Mouse (Mus musculus): ENCODE measurements at regions not wholly inside any gene's neighbourhood (a gene's known extent, or its start where the extent isn't known, plus 50 kb on each side); places are given as distances from the start of the nearest gene placed in this dataset.

GRCm38 (mm10) chr4:71932818-71933217 is 175.1 kb upstream of the Gm11232 start:
- Histone ChIP-seq H3K27me3 (no peaks in the 10 kb centered on the region), H3K36me3 (no peaks in the 10 kb centered on the region), H3K4me3 (no peak overlapping the region), H3K4me2 (replicated peaks) (no peak overlapping the region), H3K27ac (no peak overlapping the region), H3K9ac (no peak overlapping the region), H3K9me3 (no peaks in the 10 kb centered on the region), H3K4me1 (no peaks in the 10 kb centered on the region)
- WGBS = 76% methylated on average over 1 of the region's 1 CpGs
- ATAC-seq (ENCODE audit: insufficient number of reproducible peaks, insufficient read depth, low FRiP score, low TSS enrichment) = no peak

- Histone ChIP-seq H3K9ac (no peak overlapping the region), H3K4me2 (replicated peaks) (no peak overlapping the region), H3K36me3 (no peaks in the 10 kb centered on the region), H3K27me3 (no peaks in the 10 kb centered on the region), H3K9me3 (no peaks in the 10 kb centered on the region), H3K27ac (no peak overlapping the region), H3K4me3 (no peak overlapping the region), H3K4me1 (no peaks in the 10 kb centered on the region)
- no peak for ATAC-seq (ENCODE audit: insufficient number of reproducible peaks, insufficient read depth, low FRiP score, low TSS enrichment)
- 78% methylated on average over 1 of the region's 1 CpGs for WGBS
Measured at GRCm38 (mm10) chr4:71911551-71911950, 153.8 kb upstream of the Gm11232 start.

- H3K36me3 ChIP-seq = no peaks in the 10 kb centered on the region
- no peak for ATAC-seq (ENCODE audit: insufficient number of reproducible peaks, insufficient read depth, low FRiP score, low TSS enrichment)
- WGBS = 92% methylated on average over 4 of the region's 4 CpGs
- no peak overlapping the region for H3K27ac ChIP-seq
- no peak overlapping the region for H3K4me2 ChIP-seq (replicated peaks)
- no peaks in the 10 kb centered on the region for H3K9me3 ChIP-seq
- no peaks in the 10 kb centered on the region for H3K4me1 ChIP-seq
- no peak overlapping the region for H3K9ac ChIP-seq
- no peaks in the 10 kb centered on the region for H3K27me3 ChIP-seq
- no peak overlapping the region for H3K4me3 ChIP-seq
Measured at GRCm38 (mm10) chr4:71875651-71876050, 117.9 kb upstream of the Gm11232 start.

- Histone ChIP-seq H3K27me3 (no peaks in the 10 kb centered on the region), H3K4me3 (no peak overlapping the region), H3K9me3 (no peaks in the 10 kb centered on the region), H3K4me1 (no peaks in the 10 kb centered on the region), H3K4me2 (replicated peaks) (no peak overlapping the region), H3K27ac (no peak overlapping the region), H3K36me3 (no peaks in the 10 kb centered on the region), H3K9ac (no peak overlapping the region)
- ATAC-seq (ENCODE audit: insufficient number of reproducible peaks, insufficient read depth, low FRiP score, low TSS enrichment) = no peak
- 22% methylated on average over 1 of the region's 1 CpGs for WGBS
Measured at GRCm38 (mm10) chr4:71866948-71867347, 109.2 kb upstream of the Gm11232 start.

GRCm38 (mm10) chr4:71841833-71842232 is 84.1 kb upstream of the Gm11232 start:
- no peak for ATAC-seq (ENCODE audit: insufficient number of reproducible peaks, insufficient read depth, low FRiP score, low TSS enrichment)
- H3K9ac ChIP-seq = no peak overlapping the region
- H3K4me2 ChIP-seq (replicated peaks) = no peak overlapping the region
- H3K27me3 ChIP-seq = no peaks in the 10 kb centered on the region
- WGBS = 65% methylated on average over 3 of the region's 3 CpGs
- no peak overlapping the region for H3K4me3 ChIP-seq
- no peaks in the 10 kb centered on the region for H3K36me3 ChIP-seq
- H3K4me1 ChIP-seq = peaks cover 4% of the 10 kb centered on the region; the same call in 1 of the 2 replicates
- H3K9me3 ChIP-seq = no peaks in the 10 kb centered on the region
- H3K27ac ChIP-seq = no peak overlapping the region

GRCm38 (mm10) chr4:71840774-71841146 is 83.0 kb upstream of the Gm11232 start:
- no peaks in the 10 kb centered on the region for H3K27me3 ChIP-seq
- H3K4me3 ChIP-seq = no peak overlapping the region
- peaks cover 4% of the 10 kb centered on the region; the same call in 1 of the 2 replicates for H3K4me1 ChIP-seq
- 96% methylated on average over 1 of the region's 1 CpGs for whole genome bisulfite sequencing
- no peak for ATAC-seq (ENCODE audit: insufficient number of reproducible peaks, insufficient read depth, low FRiP score, low TSS enrichment)
- H3K36me3 ChIP-seq = no peaks in the 10 kb centered on the region
- H3K9me3 ChIP-seq = no peaks in the 10 kb centered on the region
- no peak overlapping the region for H3K27ac ChIP-seq
- H3K4me2 ChIP-seq (replicated peaks) = no peak overlapping the region
- no peak overlapping the region for H3K9ac ChIP-seq

GRCm38 (mm10) chr4:71839803-71840773 is 82.3 kb upstream of the Gm11232 start:
- H3K4me1 ChIP-seq = peaks cover 4% of the 10 kb centered on the region; the same call in 1 of the 2 replicates
- no peak overlapping the region for H3K4me2 ChIP-seq (replicated peaks)
- no peak overlapping the region for H3K4me3 ChIP-seq
- no peak for ATAC-seq (ENCODE audit: insufficient number of reproducible peaks, insufficient read depth, low FRiP score, low TSS enrichment)
- no peaks in the 10 kb centered on the region for H3K36me3 ChIP-seq
- H3K9ac ChIP-seq = no peak overlapping the region
- H3K27me3 ChIP-seq = no peaks in the 10 kb centered on the region
- H3K27ac ChIP-seq = no peak overlapping the region
- WGBS = 71% methylated on average over 5 of the region's 5 CpGs
- H3K9me3 ChIP-seq = no peaks in the 10 kb centered on the region

GRCm38 (mm10) chr4:71839134-71839802 is 81.5 kb upstream of the Gm11232 start:
- no peaks in the 10 kb centered on the region for H3K36me3 ChIP-seq
- H3K9me3 ChIP-seq = no peaks in the 10 kb centered on the region
- WGBS = 82% methylated on average over 3 of the region's 3 CpGs
- H3K27me3 ChIP-seq = no peaks in the 10 kb centered on the region
- H3K4me3 ChIP-seq = no peak overlapping the region
- ATAC-seq (ENCODE audit: insufficient number of reproducible peaks, insufficient read depth, low FRiP score, low TSS enrichment) = no peak
- no peak overlapping the region for H3K9ac ChIP-seq
- H3K27ac ChIP-seq = no peak overlapping the region
- peaks cover 4% of the 10 kb centered on the region; the same call in 1 of the 2 replicates for H3K4me1 ChIP-seq
- H3K4me2 ChIP-seq (replicated peaks) = no peak overlapping the region

- no peak overlapping the region for H3K9ac ChIP-seq
- H3K9me3 ChIP-seq = no peaks in the 10 kb centered on the region
- H3K36me3 ChIP-seq = no peaks in the 10 kb centered on the region
- H3K4me2 ChIP-seq (replicated peaks) = no peak overlapping the region
- H3K27ac ChIP-seq = no peak overlapping the region
- H3K4me1 ChIP-seq = peaks cover 4% of the 10 kb centered on the region; the same call in 1 of the 2 replicates
- no peak overlapping the region for H3K4me3 ChIP-seq
- ATAC-seq (ENCODE audit: insufficient number of reproducible peaks, insufficient read depth, low FRiP score, low TSS enrichment) = no peak
- WGBS = 82% methylated on average over 1 of the region's 1 CpGs
- no peaks in the 10 kb centered on the region for H3K27me3 ChIP-seq
Measured at GRCm38 (mm10) chr4:71835737-71836136, 78.0 kb upstream of the Gm11232 start.

GRCm38 (mm10) chr4:71811444-71811843 is 53.7 kb upstream of the Gm11232 start:
- ATAC-seq (ENCODE audit: insufficient number of reproducible peaks, insufficient read depth, low FRiP score, low TSS enrichment) = no peak

GRCm38 (mm10) chr4:71808271-71808670 is 50.5 kb upstream of the Gm11232 start:
- Histone ChIP-seq H3K9ac (no peak overlapping the region), H3K4me2 (replicated peaks) (no peak overlapping the region), H3K27ac (no peak overlapping the region), H3K9me3 (no peaks in the 10 kb centered on the region), H3K4me1 (0 out of 2 replicates have a peak, but pooled peaks cover 5% of the 10 kb centered on the region), H3K27me3 (no peaks in the 10 kb centered on the region), H3K4me3 (no peak overlapping the region), H3K36me3 (no peaks in the 10 kb centered on the region)
- ATAC-seq (ENCODE audit: insufficient number of reproducible peaks, insufficient read depth, low FRiP score, low TSS enrichment) = no peak
- 17% methylated on average over 2 of the region's 2 CpGs for WGBS

More at GRCm38 (mm10) chr4:71811444-71811843, 53.7 kb upstream of the Gm11232 start:
- Histone ChIP-seq H3K9me3 (no peaks in the 10 kb centered on the region), H3K4me2 (replicated peaks) (no peak overlapping the region), H3K4me3 (no peak overlapping the region), H3K27ac (no peak overlapping the region), H3K27me3 (no peaks in the 10 kb centered on the region), H3K9ac (no peak overlapping the region), H3K4me1 (0 out of 2 replicates have a peak, but pooled peaks cover 5% of the 10 kb centered on the region), H3K36me3 (no peaks in the 10 kb centered on the region)
- 75% methylated on average over 4 of the region's 4 CpGs for WGBS

Measured in embryonic facial prominence, embryonic 12.5 days (tissue).